Comparison of ENCODE assay signal across 8 mouse cellular contexts in genomic region chr15:7130691-7131225, GRCm38 (mm10). TPM values are rescaled to one million over a fixed set of nuclear protein-coding genes. Genes with fewer than 3 reads are reported as not detected.
DNase-seq lines count a peak whose midpoint lies in the region; ATAC-seq and TF ChIP-seq lines count a peak whose summit lies in the region.

No protein-coding gene starts in this region.

- no peaks in the 10 kb centered on the region for H3K36me3 ChIP-seq in C2C12 (ENCODE audit: control insufficient read depth, insufficient read depth)
- no peaks in the 10 kb centered on the region for H3K36me3 ChIP-seq in ES-Bruce4 (ENCODE audit: control insufficient read depth, insufficient read depth, low read length, poor library complexity, severe bottlenecking)
- no peaks in the 10 kb centered on the region for H3K36me3 ChIP-seq in heart, embryonic 16.5 days (ENCODE audit: control insufficient read depth, insufficient read depth)
- no peaks in the 10 kb centered on the region for H3K36me3 ChIP-seq in liver, embryonic 15.5 days (replicated peaks)

- no peak overlapping the region for H3K4me3 ChIP-seq in C2C12 (ENCODE audit: insufficient read depth, poor library complexity, severe bottlenecking)
- H3K4me3 ChIP-seq in ES-Bruce4 (ENCODE audit: low read depth, low read length), result peak overlapping the region; percentile 64
- H3K4me3 ChIP-seq in heart, embryonic 16.5 days (ENCODE audit: low read length), result peak overlapping the region; percentile 69
- peak overlapping the region; percentile 61 for H3K4me3 ChIP-seq in liver, embryonic 15.5 days (replicated peaks)

- no peak for DNase-seq in adrenal gland, adult 2 months
- no peak for DNase-seq in spleen, postnatal 36 days (ENCODE audit: low spot score in 2 of 2)

- no peak for TF ChIP-seq POLR2A in ES-Bruce4 (IDR thresholded peaks at IDR 0.05; ENCODE audit: insufficient read depth, low read length)

- H3ac ChIP-seq in C2C12 (ENCODE audit: control insufficient read depth, insufficient read length, low read depth), result peak overlapping the region; percentile 7

- peak overlapping the region; percentile 68 for H3K4me2 ChIP-seq in heart, embryonic 16.5 days (ENCODE audit: low read depth, low read length)
- H3K4me2 ChIP-seq in liver, embryonic 15.5 days, result peak overlapping the region; percentile 60

- no peaks in the 10 kb centered on the region for H3K79me2 ChIP-seq in C2C12 (ENCODE audit: control insufficient read depth, insufficient read depth)

- ATAC-seq in heart, embryonic 16.5 days (replicated peaks; ENCODE audit: extremely low read depth, insufficient read depth, low FRiP score), result no peak
- ATAC-seq in liver, embryonic 15.5 days (ENCODE audit: insufficient read depth), result no peak
- no peak for ATAC-seq in monocyte, adult 5-6 weeks (replicated peaks; ENCODE audit: insufficient number of reproducible peaks, low FRiP score, low TSS enrichment, poor library complexity, severe bottlenecking)
- ATAC-seq in erythroid progenitor cell, adult 5-6 weeks (replicated peaks; ENCODE audit: low FRiP score, poor library complexity, severe bottlenecking), result no peak

- no peak overlapping the region for H3K27ac ChIP-seq in ES-Bruce4 (ENCODE audit: insufficient read depth, low read length)
- no peak overlapping the region for H3K27ac ChIP-seq in heart, embryonic 16.5 days (ENCODE audit: low read length)
- no peak overlapping the region for H3K27ac ChIP-seq in liver, embryonic 15.5 days (replicated peaks)

- WGBS in heart, embryonic 16.5 days, result 40% methylated on average over 7 of the region's 7 CpGs
- 20% methylated on average over 7 of the region's 7 CpGs for WGBS in liver, embryonic 15.5 days (ENCODE audit: insufficient replicate concordance)

- H3K27me3 ChIP-seq in C2C12 (ENCODE audit: control insufficient read depth, insufficient read depth, insufficient read length), result no peaks in the 10 kb centered on the region
- H3K27me3 ChIP-seq in ES-Bruce4 (ENCODE audit: control insufficient read depth, insufficient read depth, low read length, poor library complexity, severe bottlenecking), result no peaks in the 10 kb centered on the region
- no peaks in the 10 kb centered on the region for H3K27me3 ChIP-seq in heart, embryonic 16.5 days (ENCODE audit: control insufficient read depth, insufficient read depth, low read length)
- H3K27me3 ChIP-seq in liver, embryonic 15.5 days, result peaks cover 64% of the 10 kb centered on the region

- peaks cover 2% of the 10 kb centered on the region for H3K79me3 ChIP-seq in C2C12 (ENCODE audit: low read depth)

- H3K4me1 ChIP-seq in ES-Bruce4 (ENCODE audit: control insufficient read depth, insufficient read depth, low read length), result peaks cover 1% of the 10 kb centered on the region
- peaks cover 24% of the 10 kb centered on the region for H3K4me1 ChIP-seq in heart, embryonic 16.5 days (ENCODE audit: control insufficient read depth, insufficient read depth, low read length)
- H3K4me1 ChIP-seq in liver, embryonic 15.5 days (replicated peaks), result peaks cover 8% of the 10 kb centered on the region; the same call in 1 of the 2 replicates

- TF ChIP-seq CTCF in C2C12 (IDR thresholded peaks at IDR 0.05; ENCODE audit: control insufficient read depth, insufficient read depth, insufficient read length), result no peak
- no peak for TF ChIP-seq CTCF in ES-Bruce4 (IDR thresholded peaks at IDR 0.05; ENCODE audit: low read depth, low read length)

- H3K9ac ChIP-seq in ES-Bruce4 (ENCODE audit: low read depth, poor library complexity, severe bottlenecking), result peak overlapping the region; percentile 88; the same call in 1 of the 2 replicates
- H3K9ac ChIP-seq in heart, embryonic 16.5 days (ENCODE audit: low read length), result peak overlapping the region; percentile 84
- no peak overlapping the region for H3K9ac ChIP-seq in liver, embryonic 15.5 days

- no peaks in the 10 kb centered on the region for H3K9me3 ChIP-seq in ES-Bruce4 (replicated peaks; ENCODE audit: control insufficient read depth, insufficient read depth, low read length, poor library complexity, severe bottlenecking)
- H3K9me3 ChIP-seq in heart, embryonic 16.5 days (replicated peaks; ENCODE audit: control insufficient read depth, low read length), result no peaks in the 10 kb centered on the region
- no peaks in the 10 kb centered on the region for H3K9me3 ChIP-seq in liver, embryonic 15.5 days (replicated peaks)

- no peak for TF ChIP-seq EP300 in ES-Bruce4 (IDR thresholded peaks at IDR 0.05; ENCODE audit: insufficient read depth, low read depth, low read length)

TF ChIP-seq in C2C12, 6 proteins besides CTCF, POLR2A, EP300 and RAD21:
- TF ChIP-seq MYOD1 (IDR thresholded peaks at IDR 0.05; ENCODE audit: control insufficient read depth, insufficient read length, low read depth) (no peak), MYOG (IDR thresholded peaks at IDR 0.05; ENCODE audit: control insufficient read depth, extremely low read depth, insufficient read length) (no peak), CEBPB (IDR thresholded peaks at IDR 0.05; ENCODE audit: low read depth) (no peak), FOSL1 (IDR thresholded peaks at IDR 0.05; ENCODE audit: insufficient read depth, low read length, poor library complexity, severe bottlenecking) (no peak), MAX (IDR thresholded peaks at IDR 0.05) (no peak), USF1 (IDR thresholded peaks at IDR 0.05; ENCODE audit: low read depth) (no peak)
TF ChIP-seq in C2C12: peak in this region for 0.

RNA-seq across cellular contexts. Expression of gene Lifr, which starts 40.3 kb away (rescaled TPM):
- polyA plus RNA-seq in C2C12 (2012; fragmentation: generic; extraction: Trizol) (15.2 TPM), ES-Bruce4 (2011; ENCODE audit: insufficient read depth, insufficient read length, low read depth, missing spikeins) (32.0 and 33.8 TPM in 2 replicates)
- 22.4 and 24.0 TPM in 2 replicates for polyA plus RNA-seq in heart, embryonic 16.5 days (2015; fragmentation: Nextera tagmentation; extraction: Ambion mirVana)
- 30.7 and 32.0 TPM in 2 replicates for polyA plus RNA-seq in liver, embryonic 15.5 days (2015; fragmentation: Nextera tagmentation; extraction: Ambion mirVana)
- 4.9 to 11.3 TPM (median 10.7 TPM) in 3 replicates for total RNA-seq in monocyte, adult 5-6 weeks (2017)
- 10 to 100 TPM; 31.3 to 52.2 TPM for total RNA-seq in adrenal gland, adult 2 months (2021)
- polyA plus RNA-seq in adrenal gland, adult 2 months (2012; rRNA removed), result 18.5 and 28.6 TPM in 2 replicates
- under 0.01 and 1.7 TPM in 2 replicates for total RNA-seq in erythroid progenitor cell, adult 5-6 weeks (2015; ENCODE audit: low replicate concordance)
- 1.0 and 2.2 TPM in 2 replicates for total RNA-seq in erythroid progenitor cell, adult 5-6 weeks (2017; ENCODE audit: low replicate concordance)
